Mouse (Mus musculus) kidney, adult 18-20 months (tissue): Measurements from ENCODE around the gene Tjp1.
A peak's percentile ranks its signal among the peaks of the same experiment; 100 is the strongest.

Source experiments
- DNase-seq: peaks from one replicate; pipeline ENCODE4 v3.0.0; 2021

Tjp1 gene

GRCm38 (mm10) chr7:65384775-65385174 lies 142.8 kb downstream of the Tjp1 start:
- no peak for DNase-seq

GRCm38 (mm10) chr7:65382515-65383283 lies 144.9 kb downstream of the Tjp1 start:
- DNase-seq: no peak

- DNase-seq: no peak
These were observed 145.7 kb downstream of the Tjp1 start for GRCm38 (mm10) chr7:65381896-65382295.

GRCm38 (mm10) chr7:65380716-65381115 lies 146.9 kb downstream of the Tjp1 start:
- DNase-seq: no peak

- DNase-seq: no peak
These were observed 148.6 kb downstream of the Tjp1 start for GRCm38 (mm10) chr7:65378818-65379565.

- no peak for DNase-seq
These were observed 150.1 kb downstream of the Tjp1 start for GRCm38 (mm10) chr7:65377521-65377920.

- DNase-seq: no peak
These were observed 152.0 kb downstream of the Tjp1 start for GRCm38 (mm10) chr7:65375621-65376020.

GRCm38 (mm10) chr7:65375176-65375575 lies 152.4 kb downstream of the Tjp1 start:
- peak; percentile 33 for DNase-seq

GRCm38 (mm10) chr7:65373336-65373735 lies 154.2 kb downstream of the Tjp1 start:
- DNase-seq: no peak

- no peak for DNase-seq
These were observed 155.8 kb downstream of the Tjp1 start for GRCm38 (mm10) chr7:65371765-65372164.

- peak; percentile 98 for DNase-seq
These were observed 156.6 kb downstream of the Tjp1 start for GRCm38 (mm10) chr7:65370787-65371616.

- no peak for DNase-seq
These were observed 157.2 kb downstream of the Tjp1 start for GRCm38 (mm10) chr7:65370381-65370786.

- no peak for DNase-seq
These were observed 158.5 kb downstream of the Tjp1 start for GRCm38 (mm10) chr7:65369101-65369500.

GRCm38 (mm10) chr7:65367386-65368245 lies 160.0 kb downstream of the Tjp1 start:
- no peak for DNase-seq

- DNase-seq: no peak
These were observed 161.4 kb downstream of the Tjp1 start for GRCm38 (mm10) chr7:65366153-65366552.

GRCm38 (mm10) chr7:65365560-65365959 lies 162.0 kb downstream of the Tjp1 start:
- no peak for DNase-seq

- DNase-seq: no peak
These were observed 167.3 kb downstream of the Tjp1 start for GRCm38 (mm10) chr7:65360278-65360677.

- DNase-seq: no peak
These were observed 167.8 kb downstream of the Tjp1 start for GRCm38 (mm10) chr7:65359774-65360173.

- DNase-seq: no peak
These were observed 170.0 kb downstream of the Tjp1 start for GRCm38 (mm10) chr7:65357538-65357937.

- DNase-seq: no peak
These were observed 171.4 kb downstream of the Tjp1 start for GRCm38 (mm10) chr7:65356204-65356603.

- no peak for DNase-seq
These were observed 172.7 kb downstream of the Tjp1 start for GRCm38 (mm10) chr7:65354908-65355307.

GRCm38 (mm10) chr7:65350348-65351079 lies 177.1 kb downstream of the Tjp1 start:
- DNase-seq: no peak
